ENCODE assay signal across 22 mouse cellular contexts in genomic region chr11:117000219-117000618, GRCm38 (mm10).
"Had no signal": no experiment of that assay in that cellular context is flagged by ENCODE, and none has a peak within 500 bp of the region (broad histone marks: within the 10 kb centered on the region; RNA-seq: fewer than 3 reads in every experiment).

No protein-coding gene starts in this region.

- H3K9ac ChIP-seq: kidney, embryonic 15.5 days; limb, embryonic 12.5 days; limb, embryonic 15.5 days; liver, embryonic 14.5 days; liver, postnatal 0 days; lung, embryonic 14.5 days; midbrain, embryonic 13.5 days; neural tube, embryonic 12.5 days; neural tube, embryonic 15.5 days had no signal

- H3K4me2 ChIP-seq: kidney, embryonic 15.5 days; limb, embryonic 12.5 days; limb, embryonic 15.5 days; liver, embryonic 11.5 days; lung, embryonic 14.5 days; midbrain, embryonic 13.5 days; neural tube, embryonic 12.5 days; neural tube, embryonic 15.5 days had no signal

- DNase-seq: kidney, adult 11 months; kidney, adult 8-10 months; kidney, postnatal 10 days; kidney, postnatal 36 days; left cerebral cortex, postnatal 4 days; liver, postnatal 0 days; lung, embryonic 14.5 days; lung, postnatal 4 days; retina, postnatal 1 day; right cerebral cortex, postnatal 25 days; spleen, adult 18-20 months; thymus, adult 18-20 months; thymus, postnatal 36 days had no signal

- H3K36me3 ChIP-seq: kidney, embryonic 15.5 days; limb, embryonic 12.5 days; limb, embryonic 15.5 days; midbrain, embryonic 13.5 days; neural tube, embryonic 12.5 days; neural tube, embryonic 15.5 days had no signal

- H3K9me3 ChIP-seq: kidney, embryonic 15.5 days; limb, embryonic 12.5 days; limb, embryonic 15.5 days; midbrain, embryonic 13.5 days; neural tube, embryonic 12.5 days; neural tube, embryonic 15.5 days had no signal

- H3K27me3 ChIP-seq: neural tube, embryonic 12.5 days; neural tube, embryonic 15.5 days had no signal

- H3K4me3 ChIP-seq: kidney, embryonic 15.5 days; limb, embryonic 12.5 days; limb, embryonic 15.5 days; midbrain, embryonic 13.5 days; neural tube, embryonic 12.5 days; neural tube, embryonic 15.5 days had no signal

- ATAC-seq: liver, postnatal 0 days; lung, postnatal 0 days; midbrain, embryonic 13.5 days had no signal

- H3K4me1 ChIP-seq: limb, embryonic 15.5 days had no signal

- H3K27ac ChIP-seq: kidney, embryonic 15.5 days; limb, embryonic 12.5 days; limb, embryonic 15.5 days; liver, embryonic 14.5 days; midbrain, embryonic 13.5 days; neural tube, embryonic 12.5 days; neural tube, embryonic 15.5 days had no signal
